Mouse (Mus musculus) macrophage (primary cell): Measurements from ENCODE around the gene Uqcc2. TPM values are rescaled to one million over a fixed set of nuclear protein-coding genes. Genes with fewer than 3 reads are reported as not detected.

Experiments used
- H3K27ac ChIP-seq: fragments of 350-480 bp; formaldehyde crosslinking; 2 replicates; pipeline ENCODE4 v1.9.0; 2021
- H3K36me3 ChIP-seq: fragments of 350-480 bp; formaldehyde crosslinking; 2 replicates; pipeline ENCODE4 v1.9.0; 2021; ENCODE audit errors: inconsistent target
- H3K4me3 ChIP-seq: fragments of 350-480 bp; formaldehyde crosslinking; 2 replicates; pipeline ENCODE4 v1.9.0; 2021; ENCODE audit errors: inconsistent target
- H3K79me2 ChIP-seq: fragments of 350-480 bp; formaldehyde crosslinking; 2 replicates; pipeline ENCODE4 v1.9.0; 2021; ENCODE audit errors: inconsistent target
- WGBS: methylation state at CpG from one replicate; pipeline ENCODE4 v1.1.7; 2026; ENCODE audit warnings: inconsistent platforms; ENCODE audit not compliant: missing documents; 5-methylcytosine and 5-hydroxymethylcytosine counted together
- polyA plus RNA-seq: library from polyadenylated mRNA; stranded (reverse); fragments of 250-400 nt; gene quantifications from 3 replicates; pipeline ENCODE4 v1.2.4, GENCODE M21; 2018; ENCODE audit warnings: inconsistent platforms

Uqcc2 gene
- polyA plus RNA-seq, 1 experiment from 2014 or later, result 27.2 TPM

DNA sequence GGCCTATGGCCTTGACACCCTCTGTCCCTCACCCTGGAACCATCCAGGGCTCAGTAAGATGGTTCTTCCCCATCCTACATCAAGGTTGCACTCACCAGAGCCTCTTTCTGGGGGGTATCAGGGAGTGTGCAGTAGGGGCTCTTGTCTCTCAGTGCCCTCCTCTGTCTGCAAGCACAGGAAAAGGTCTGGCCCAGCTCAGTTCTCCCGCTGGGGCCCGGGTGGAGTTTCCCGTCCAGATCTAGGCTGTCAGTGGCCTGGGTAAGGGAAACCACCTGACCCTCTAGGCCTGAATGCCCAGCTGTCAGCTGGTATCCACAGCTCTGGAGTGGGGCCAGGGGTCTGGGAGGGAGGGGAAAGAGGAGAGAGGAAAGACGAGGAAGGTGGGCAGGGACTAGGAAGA, 33.8 kb upstream of the Uqcc2 start, which contains the start of gene Ip6k3:
Gene Ip6k3, minus strand, starts transcription at position 251 of the 400 bp plus-strand sequence.
- Histone ChIP-seq H3K79me2 (no peaks in the 10 kb centered on the region), H3K36me3 (no peaks in the 10 kb centered on the region), H3K27ac (no peak within 1 kb of the TSS), H3K4me3 (no peak within 1 kb of the TSS)
- WGBS, result 75% methylated on average over 4 of the region's 4 CpGs

DNA sequence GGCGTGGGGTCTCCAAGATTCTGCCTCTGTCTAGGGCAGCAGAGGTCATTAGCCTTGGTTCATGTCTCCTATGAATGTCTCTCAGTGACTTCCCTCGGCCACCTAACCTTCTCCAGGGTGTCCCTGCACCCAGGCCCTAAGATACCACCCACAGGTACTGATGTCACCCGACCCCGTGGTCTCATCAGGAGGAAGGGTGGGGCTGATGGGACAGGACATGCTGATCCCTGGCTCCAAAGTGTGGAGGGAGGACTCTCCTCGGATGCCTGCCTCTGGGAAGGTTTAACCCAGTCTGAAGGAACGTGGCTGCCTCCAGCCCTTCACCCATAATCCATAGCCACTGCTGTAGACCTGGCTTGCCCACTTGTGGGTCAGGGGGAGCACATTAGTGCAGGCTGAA, 33.2 kb upstream of the Uqcc2 start:
- no peaks in the 10 kb centered on the region for H3K36me3 ChIP-seq
- WGBS, result 88% methylated on average over 6 of the region's 6 CpGs
- no peak overlapping the region for H3K27ac ChIP-seq
- H3K79me2 ChIP-seq, result no peaks in the 10 kb centered on the region
- no peak overlapping the region for H3K4me3 ChIP-seq

DNA sequence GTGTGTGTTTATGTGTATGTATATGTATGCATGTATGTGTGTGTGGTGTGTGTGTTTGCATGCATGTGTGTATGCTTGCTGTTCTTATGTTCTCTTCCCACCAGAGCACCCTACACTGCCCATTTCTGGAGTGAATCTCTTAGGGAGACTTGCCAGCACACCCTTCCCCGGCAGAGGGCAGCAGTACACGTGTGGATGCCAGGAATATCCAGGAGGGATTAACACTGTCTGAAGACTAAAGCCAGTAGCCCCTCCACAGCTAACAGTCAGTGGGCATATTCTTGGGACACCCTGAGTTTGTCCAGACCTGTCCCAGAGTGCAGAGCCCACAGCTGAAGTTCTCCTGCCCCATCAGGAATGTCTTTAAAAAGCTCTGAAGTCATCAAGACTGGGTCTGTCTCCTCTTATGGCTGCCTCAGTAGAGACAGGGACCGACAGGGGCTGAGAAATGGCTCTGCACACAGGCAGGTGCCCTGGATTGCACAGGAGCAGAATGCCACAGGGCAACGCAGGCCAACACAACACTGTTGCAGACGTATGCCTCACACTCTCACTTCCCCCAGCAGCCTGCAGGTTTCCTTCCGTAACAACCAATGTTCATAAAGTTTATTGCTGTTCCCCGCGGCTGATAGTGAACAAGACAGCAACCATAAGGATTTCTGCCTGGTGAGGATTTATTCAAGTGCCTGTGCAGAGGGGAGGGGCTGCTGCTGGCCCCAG, 31.5 kb upstream of the Uqcc2 start:
- WGBS, result 35% methylated on average over 8 of the region's 8 CpGs
- no peak overlapping the region for H3K4me3 ChIP-seq
- no peak overlapping the region for H3K27ac ChIP-seq
- no peaks in the 10 kb centered on the region for H3K36me3 ChIP-seq
- no peaks in the 10 kb centered on the region for H3K79me2 ChIP-seq

DNA sequence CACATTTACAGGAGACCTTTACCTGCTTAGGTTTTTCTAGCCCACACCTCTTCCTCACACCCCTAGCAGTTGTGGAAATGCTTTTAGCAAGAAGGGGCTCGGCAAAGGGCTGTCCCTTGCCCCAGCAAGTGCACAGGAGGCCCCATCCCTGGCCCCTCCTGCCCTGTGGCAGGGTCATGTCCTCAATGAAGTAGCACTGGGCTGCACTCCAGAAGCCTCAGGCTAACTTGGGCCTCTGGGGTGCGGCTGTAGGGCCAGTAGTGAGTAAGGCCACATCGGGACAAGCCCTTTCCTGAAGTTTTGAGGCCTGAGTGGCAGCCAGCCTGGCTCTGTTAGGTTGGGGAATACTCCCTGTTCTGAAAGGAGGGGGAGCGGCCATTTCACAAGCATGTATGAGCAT, 27.2 kb upstream of the Uqcc2 start:
- 70% methylated on average over 4 of the region's 4 CpGs for WGBS
- H3K36me3 ChIP-seq, result no peaks in the 10 kb centered on the region
- H3K4me3 ChIP-seq, result no peak overlapping the region
- no peaks in the 10 kb centered on the region for H3K79me2 ChIP-seq
- H3K27ac ChIP-seq, result no peak overlapping the region

DNA sequence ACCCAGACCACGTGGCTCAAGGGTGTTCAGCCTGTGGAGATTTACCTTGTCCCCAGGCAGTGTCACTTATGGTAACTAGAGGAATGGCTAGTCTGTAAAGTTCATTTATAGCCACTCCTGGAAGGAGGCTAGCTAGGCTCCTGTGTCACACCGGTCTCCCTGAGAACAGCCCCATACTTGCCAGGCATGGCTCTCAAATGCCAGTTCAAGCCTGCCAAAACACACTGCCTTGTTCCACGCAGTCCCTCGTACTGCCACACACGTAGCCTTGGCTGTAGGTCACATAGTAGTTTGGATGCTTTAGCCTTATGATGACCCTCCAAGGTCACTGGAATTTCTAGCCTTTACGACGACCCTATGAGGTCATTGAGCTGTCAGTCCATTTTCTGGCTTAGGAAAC, 25.5 kb upstream of the Uqcc2 start:
- H3K79me2 ChIP-seq, result no peaks in the 10 kb centered on the region
- no peaks in the 10 kb centered on the region for H3K36me3 ChIP-seq
- 86% methylated on average over 7 of the region's 7 CpGs for WGBS

DNA sequence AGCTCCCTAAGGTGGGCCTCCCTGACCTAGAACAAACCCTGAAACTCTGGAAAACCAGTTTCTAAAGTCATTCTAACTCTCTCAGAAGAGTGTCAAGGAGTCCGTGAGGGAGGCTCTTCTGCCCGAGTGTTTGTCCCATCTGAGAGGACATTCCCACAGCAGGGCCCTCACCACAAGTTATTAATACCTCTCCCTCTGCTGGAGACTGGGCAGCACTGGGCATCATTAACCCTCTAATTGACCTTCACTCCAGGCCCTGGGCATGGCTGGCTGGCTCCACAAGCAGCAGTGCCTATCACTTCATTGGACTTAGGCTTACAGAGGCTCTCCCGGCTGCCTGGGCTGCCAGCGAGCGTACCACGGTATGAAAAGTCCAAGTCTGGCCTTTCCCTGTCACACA, 24.7 kb upstream of the Uqcc2 start:
- H3K27ac ChIP-seq, result no peak overlapping the region
- no peak overlapping the region for H3K4me3 ChIP-seq
- H3K79me2 ChIP-seq, result no peaks in the 10 kb centered on the region
- no peaks in the 10 kb centered on the region for H3K36me3 ChIP-seq
- 98% methylated on average over 6 of the region's 6 CpGs for WGBS

More for the DNA sequence above, 25.5 kb upstream of the Uqcc2 start:
- H3K4me3 ChIP-seq, result no peak overlapping the region
- no peak overlapping the region for H3K27ac ChIP-seq

DNA sequence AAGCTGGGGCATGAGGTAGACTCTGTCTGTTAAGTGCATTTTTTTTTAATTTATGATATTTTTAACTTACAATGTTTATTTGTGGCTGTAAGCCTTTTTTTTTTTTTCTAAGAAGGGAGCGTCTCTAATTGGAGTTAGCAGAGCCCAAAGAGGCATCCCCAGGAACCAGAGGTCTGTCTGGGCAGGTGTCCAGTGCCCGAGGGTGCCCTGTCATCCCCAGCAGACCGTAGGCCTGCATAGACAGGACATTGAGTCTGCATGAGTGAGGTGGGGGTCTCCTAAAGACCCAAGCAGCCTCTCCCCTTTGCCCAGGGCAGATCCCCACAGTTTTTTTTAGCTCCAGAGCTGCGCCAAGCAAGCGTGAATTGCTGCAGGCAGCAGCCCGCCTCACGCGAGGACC, 22.0 kb upstream of the Uqcc2 start:
- 94% methylated on average over 8 of the region's 8 CpGs for WGBS
- H3K79me2 ChIP-seq, result no peaks in the 10 kb centered on the region
- no peak overlapping the region for H3K27ac ChIP-seq
- H3K36me3 ChIP-seq, result no peaks in the 10 kb centered on the region
- no peak overlapping the region for H3K4me3 ChIP-seq

DNA sequence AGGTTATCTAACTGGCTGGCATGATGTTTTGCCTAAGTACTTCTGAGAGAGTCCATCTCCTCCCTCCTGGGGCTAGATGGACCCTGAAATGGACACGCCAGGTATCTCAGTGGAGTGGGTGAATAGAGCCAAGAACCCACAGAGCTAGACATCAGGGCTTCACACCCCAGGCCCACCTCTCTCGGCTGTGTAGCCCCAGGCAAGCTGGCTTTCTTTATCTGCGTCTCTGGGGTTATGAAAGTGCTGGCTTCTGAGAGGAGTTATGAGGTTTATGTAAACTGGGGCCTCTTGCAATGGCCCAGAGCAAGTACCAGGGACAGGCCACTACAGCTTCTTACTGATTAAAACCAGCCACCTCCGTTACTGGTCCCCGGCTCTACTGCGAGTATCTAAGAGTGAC, 21.2 kb upstream of the Uqcc2 start:
- Histone ChIP-seq H3K4me3 (no peak overlapping the region), H3K79me2 (no peaks in the 10 kb centered on the region), H3K27ac (no peak overlapping the region), H3K36me3 (no peaks in the 10 kb centered on the region)
- 100% methylated on average over 5 of the region's 6 CpGs for WGBS

DNA sequence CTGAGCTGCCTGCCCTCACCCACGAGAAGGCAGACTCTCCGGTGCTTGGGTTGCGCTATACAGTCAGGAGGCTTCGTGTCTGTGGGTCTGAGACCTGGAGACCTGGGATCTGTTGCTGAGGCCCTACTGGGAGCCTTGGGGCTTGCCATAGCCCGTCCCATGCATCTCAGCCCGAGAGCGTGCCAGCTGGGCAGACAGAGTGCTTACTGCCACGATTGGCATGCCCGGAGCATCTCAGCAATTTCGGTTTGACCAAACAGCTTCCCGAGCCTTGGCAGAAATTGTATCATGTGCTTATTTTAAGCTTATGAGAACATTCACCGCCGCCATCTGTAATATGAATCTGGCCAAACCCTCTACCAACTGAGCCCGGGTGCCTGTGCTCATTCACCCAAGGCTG, 20.5 kb upstream of the Uqcc2 start:
- H3K36me3 ChIP-seq, result no peaks in the 10 kb centered on the region
- no peaks in the 10 kb centered on the region for H3K79me2 ChIP-seq
- WGBS, result 97% methylated on average over 14 of the region's 14 CpGs
- H3K4me3 ChIP-seq, result no peak overlapping the region
- no peak overlapping the region for H3K27ac ChIP-seq

DNA sequence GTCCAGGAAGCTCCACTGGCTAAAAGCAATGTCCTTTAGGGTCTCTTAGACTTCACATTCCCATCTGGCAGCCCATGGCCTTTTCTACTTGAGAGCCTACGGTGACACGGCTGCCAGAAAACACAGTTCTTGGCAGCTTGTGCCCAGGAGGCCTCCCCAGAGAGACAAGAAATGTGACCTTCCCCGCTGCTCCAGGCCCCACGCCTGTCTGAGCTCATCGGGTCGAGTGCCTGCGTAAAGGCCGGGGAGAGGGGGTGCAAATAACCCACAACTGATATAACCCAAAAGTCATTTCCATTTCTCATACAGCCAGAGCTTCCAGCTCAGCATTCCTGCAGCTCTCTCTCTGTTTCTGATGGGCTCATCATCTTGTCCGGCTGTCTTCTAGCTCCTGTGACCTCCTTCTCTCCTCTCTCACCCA, 20.1 kb upstream of the Uqcc2 start:
- no peak overlapping the region for H3K27ac ChIP-seq

DNA sequence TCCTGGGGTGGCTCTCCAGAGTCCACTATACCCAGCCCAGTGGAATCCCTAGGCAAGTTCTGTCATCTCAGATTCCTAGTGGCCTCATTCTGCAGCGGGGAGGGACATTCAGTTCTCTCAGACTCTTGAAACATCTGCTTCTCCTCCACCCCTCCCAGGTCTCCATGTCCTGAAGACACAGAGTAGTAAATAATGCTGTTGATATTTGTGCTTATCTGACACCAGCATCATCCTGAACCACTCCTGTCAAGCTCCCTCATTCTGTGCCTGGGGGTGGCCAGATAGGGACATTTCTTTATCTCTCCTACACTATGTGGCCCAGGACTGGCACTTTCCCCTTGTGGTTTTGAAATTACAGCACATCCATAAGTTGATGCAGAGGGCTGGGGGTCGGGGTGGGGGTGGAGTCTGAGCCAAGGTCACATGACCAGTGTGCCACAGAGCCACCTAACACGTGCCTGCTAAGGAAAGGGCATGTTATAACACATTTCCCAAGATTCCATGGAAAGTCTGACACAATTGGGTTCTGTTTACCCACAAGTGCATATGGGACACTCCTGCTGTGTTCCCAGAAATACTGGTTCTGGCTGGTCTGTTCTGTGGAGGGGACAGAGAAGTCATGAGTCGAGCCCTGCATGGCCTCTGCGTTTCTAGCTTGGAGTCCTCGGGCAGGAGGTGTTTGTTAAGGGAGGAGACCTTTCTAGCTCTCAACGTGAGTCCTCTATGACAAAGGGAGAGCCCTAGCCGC, 19.4 kb upstream of the Uqcc2 start:
- H3K27ac ChIP-seq, result no peak overlapping the region
- WGBS, result 71% methylated on average over 8 of the region's 8 CpGs

More for the DNA sequence above, 20.1 kb upstream of the Uqcc2 start:
- Histone ChIP-seq H3K36me3 (no peaks in the 10 kb centered on the region), H3K4me3 (no peak overlapping the region), H3K79me2 (no peaks in the 10 kb centered on the region)
- WGBS, result 94% methylated on average over 8 of the region's 9 CpGs

DNA sequence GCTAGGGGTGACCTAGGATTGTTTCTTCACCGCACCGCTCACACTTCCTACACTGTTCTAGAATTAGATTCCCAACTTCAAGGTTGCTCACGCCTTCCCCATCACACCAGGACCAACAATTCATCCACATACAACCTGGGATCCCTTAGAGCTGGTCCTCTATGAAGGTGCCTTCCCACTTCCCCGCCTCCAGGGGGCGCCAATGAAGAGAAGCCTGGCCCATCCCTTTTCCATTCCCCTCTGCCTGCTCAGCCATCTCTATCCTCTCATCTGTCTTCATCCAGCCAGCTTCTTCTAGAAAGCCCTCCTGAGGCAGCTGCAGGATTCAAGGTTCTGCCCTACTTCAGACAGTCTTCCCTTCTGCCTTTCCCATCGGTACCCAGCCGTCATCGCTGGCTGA, 17.7 kb upstream of the Uqcc2 start:
- WGBS, result 67% methylated on average over 8 of the region's 8 CpGs
- H3K36me3 ChIP-seq, result no peaks in the 10 kb centered on the region
- no peak overlapping the region for H3K4me3 ChIP-seq
- H3K27ac ChIP-seq, result no peak overlapping the region
- H3K79me2 ChIP-seq, result no peaks in the 10 kb centered on the region

More for the DNA sequence above, 19.4 kb upstream of the Uqcc2 start:
- no peaks in the 10 kb centered on the region for H3K79me2 ChIP-seq
- no peak overlapping the region for H3K4me3 ChIP-seq
- no peaks in the 10 kb centered on the region for H3K36me3 ChIP-seq

DNA sequence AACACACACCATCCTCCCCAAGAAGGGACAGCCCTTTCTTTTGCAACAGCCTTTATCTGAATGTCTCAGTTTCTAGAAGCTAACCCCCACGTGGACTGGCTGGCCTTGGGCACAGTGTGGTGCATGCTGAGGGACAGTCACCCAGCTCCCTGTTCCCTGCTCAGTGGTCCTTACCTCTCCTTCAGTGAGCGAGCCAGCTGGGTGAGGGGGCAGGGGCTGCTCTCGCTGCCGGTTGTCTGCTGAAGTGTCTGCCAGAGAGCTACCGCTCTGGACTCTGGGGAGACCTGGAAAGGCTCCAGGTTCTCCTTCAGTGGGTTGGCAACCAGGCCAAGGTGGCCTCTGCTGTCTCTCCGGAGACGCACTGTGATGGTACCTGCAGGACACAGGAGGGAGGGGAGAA, 17.2 kb upstream of the Uqcc2 start:
- H3K4me3 ChIP-seq, result no peak overlapping the region
- H3K36me3 ChIP-seq, result no peaks in the 10 kb centered on the region
- H3K79me2 ChIP-seq, result no peaks in the 10 kb centered on the region
- H3K27ac ChIP-seq, result no peak overlapping the region
- 84% methylated on average over 7 of the region's 7 CpGs for WGBS

DNA sequence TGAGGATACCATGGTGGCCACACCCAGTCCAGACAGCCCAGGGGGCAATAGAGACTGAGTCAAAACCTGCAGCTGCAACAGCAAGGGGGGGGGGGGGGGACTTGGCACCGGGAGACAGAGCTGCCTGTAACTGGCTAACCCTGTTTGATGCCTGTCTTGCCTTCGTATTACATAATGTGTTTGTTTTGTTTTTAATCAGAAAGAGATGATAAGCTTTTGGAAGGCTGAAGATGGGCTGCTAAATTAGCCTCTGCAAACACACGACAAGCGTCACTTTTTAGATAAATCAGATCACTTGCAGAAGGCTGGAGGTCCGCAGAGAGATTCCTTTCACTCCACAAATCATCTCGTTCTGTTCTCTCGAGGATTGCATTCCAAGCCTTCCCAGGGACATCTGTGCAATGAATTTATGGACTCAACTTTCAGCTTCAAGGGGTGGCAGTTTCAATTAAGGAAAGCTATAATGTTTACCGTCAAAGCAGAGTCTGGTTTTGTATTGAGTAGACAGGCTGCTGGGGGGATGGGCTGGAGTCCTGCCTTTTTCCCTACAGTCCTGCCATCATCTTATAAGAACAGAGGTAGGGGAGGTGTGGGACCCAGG, 12.7 kb upstream of the Uqcc2 start:
- no peak overlapping the region for H3K27ac ChIP-seq
- WGBS, result 59% methylated on average over 8 of the region's 8 CpGs
- no peak overlapping the region for H3K4me3 ChIP-seq
- no peaks in the 10 kb centered on the region for H3K36me3 ChIP-seq
- H3K79me2 ChIP-seq, result no peaks in the 10 kb centered on the region

DNA sequence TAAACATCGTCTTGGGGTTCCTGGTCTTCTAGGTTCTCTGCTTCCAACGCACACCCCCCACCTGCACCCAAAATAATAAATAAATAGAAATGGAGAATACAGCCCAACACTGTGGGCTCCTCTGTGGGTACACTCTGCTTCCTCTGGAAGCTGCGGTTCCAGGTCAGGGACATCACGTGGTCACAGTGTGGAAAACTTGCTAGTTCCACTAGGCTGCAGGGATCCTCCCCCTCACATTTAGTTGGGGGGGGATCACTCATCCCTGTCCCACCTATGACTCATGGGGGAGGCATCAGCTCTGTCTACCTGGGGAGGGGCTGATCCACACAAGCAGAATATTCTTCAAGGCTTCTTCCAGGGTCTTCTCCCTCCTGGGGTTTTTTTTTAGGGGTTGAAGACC, 10.4 kb upstream of the Uqcc2 start:
- WGBS, result 39% methylated on average over 4 of the region's 4 CpGs
- Histone ChIP-seq H3K4me3 (no peak overlapping the region), H3K27ac (no peak overlapping the region), H3K79me2 (no peaks in the 10 kb centered on the region), H3K36me3 (no peaks in the 10 kb centered on the region)
